Mouse (Mus musculus): Measurements from ENCODE around the gene Jdp2. TPM values are rescaled to one million over a fixed set of nuclear protein-coding genes. Genes with fewer than 3 reads are reported as not detected.

Gene Jdp2
- polyA plus RNA-seq, 1 experiment from 2014 or later = 0.31 TPM

DNA sequence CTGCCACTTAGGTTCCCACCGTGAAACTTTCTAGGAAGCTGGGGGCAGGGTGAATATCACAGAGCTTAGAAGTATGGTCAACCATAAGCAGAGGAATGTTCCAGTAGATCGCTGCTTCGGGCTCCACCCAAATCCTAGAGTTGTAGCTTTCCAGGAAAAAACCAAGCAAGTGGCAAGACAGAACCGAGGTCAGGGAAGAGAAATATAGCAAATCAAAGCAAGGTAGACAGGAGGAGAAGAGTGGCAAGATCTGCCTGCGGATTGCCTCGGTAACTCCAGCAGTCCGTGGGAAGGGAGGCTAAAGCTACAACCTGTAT, 88.3 kb downstream of the Jdp2 start:
- no peak overlapping the region for H3K27ac ChIP-seq (ENCODE audit: low read depth, low read length)
- H3K4me3 ChIP-seq (ENCODE audit: low read depth, low read length) = no peak overlapping the region
- H3K9me3 ChIP-seq (ENCODE audit: control insufficient read depth, low read length) = no peaks in the 10 kb centered on the region
- no peaks in the 10 kb centered on the region for H3K27me3 ChIP-seq (ENCODE audit: control insufficient read depth, insufficient read depth, low read length)
- no peaks in the 10 kb centered on the region for H3K36me3 ChIP-seq (ENCODE audit: control insufficient read depth, insufficient read depth, low read length)
- no peak for ATAC-seq (replicated peaks; ENCODE audit: low FRiP score)
- no peak overlapping the region for H3K4me2 ChIP-seq (ENCODE audit: low read depth, low read length, severe bottlenecking)
- no peak for DNase-seq (ENCODE audit: low spot score)
- H3K4me1 ChIP-seq (replicated peaks; ENCODE audit: control insufficient read depth, insufficient read depth, low read length) = no peaks in the 10 kb centered on the region
- no peak overlapping the region for H3K9ac ChIP-seq (ENCODE audit: low read length)
- WGBS = 86% methylated on average over 7 of the region's 7 CpGs

DNA sequence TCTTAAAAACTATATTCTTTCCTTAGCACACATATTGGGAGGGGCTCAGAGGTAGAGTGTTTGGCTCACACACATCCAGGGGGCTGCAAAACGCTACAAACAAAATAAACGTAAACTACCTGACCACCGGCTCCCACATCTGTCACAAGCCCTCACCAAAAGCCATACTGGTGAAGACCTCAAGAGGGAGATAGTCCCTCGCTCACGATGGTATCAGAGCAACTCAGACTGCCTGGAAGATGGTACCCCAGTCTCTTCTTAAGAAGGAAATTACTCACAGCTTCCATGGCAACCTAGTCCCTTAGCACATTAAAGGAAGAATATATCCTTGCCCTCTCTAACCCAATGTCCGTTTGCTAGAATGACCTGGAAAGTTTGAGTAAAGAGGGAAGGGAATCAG, 89.0 kb downstream of the Jdp2 start:
- no peak overlapping the region for H3K4me2 ChIP-seq (ENCODE audit: low read depth, low read length, severe bottlenecking)
- no peak overlapping the region for H3K4me3 ChIP-seq (ENCODE audit: low read depth, low read length)
- no peaks in the 10 kb centered on the region for H3K4me1 ChIP-seq (replicated peaks; ENCODE audit: control insufficient read depth, insufficient read depth, low read length)
- H3K9ac ChIP-seq (ENCODE audit: low read length) = no peak overlapping the region
- H3K9me3 ChIP-seq (ENCODE audit: control insufficient read depth, low read length) = no peaks in the 10 kb centered on the region
- 80% methylated on average over 6 of the region's 6 CpGs for WGBS
- no peaks in the 10 kb centered on the region for H3K27me3 ChIP-seq (ENCODE audit: control insufficient read depth, insufficient read depth, low read length)
- DNase-seq (ENCODE audit: low spot score) (no peak), ATAC-seq (replicated peaks; ENCODE audit: low FRiP score) (no peak)
- no peak overlapping the region for H3K27ac ChIP-seq (ENCODE audit: low read depth, low read length)
- no peaks in the 10 kb centered on the region for H3K36me3 ChIP-seq (ENCODE audit: control insufficient read depth, insufficient read depth, low read length)

Other genes starting within 250 kb of the Jdp2 start
- gene Tmed10, start 224.2 kb upstream of the Jdp2 start, polyA plus RNA-seq (2014; fragmentation: Nextera tagmentation; extraction: Ambion mirVana) = 229 and 244 TPM in 2 replicates
- gene Fos, start 125.1 kb upstream of the Jdp2 start, polyA plus RNA-seq (2014; fragmentation: Nextera tagmentation; extraction: Ambion mirVana) = 0.57 and 1.1 TPM in 2 replicates
- gene Batf, start 87.6 kb downstream of the Jdp2 start, polyA plus RNA-seq (2014; fragmentation: Nextera tagmentation; extraction: Ambion mirVana) = 1.3 and 1.5 TPM in 2 replicates
- gene Flvcr2, start 147.5 kb downstream of the Jdp2 start, polyA plus RNA-seq (2014; fragmentation: Nextera tagmentation; extraction: Ambion mirVana) = 0.84 and 1.0 TPM in 2 replicates
- 101 and 107 TPM in 2 replicates for gene Erg28, start 225.5 kb downstream of the Jdp2 start, polyA plus RNA-seq (2014; fragmentation: Nextera tagmentation; extraction: Ambion mirVana)
- gene Ttll5, start 225.6 kb downstream of the Jdp2 start, polyA plus RNA-seq (2014; fragmentation: Nextera tagmentation; extraction: Ambion mirVana) = 15.6 and 19.9 TPM in 2 replicates

Measured in forebrain, embryonic 11.5 days (tissue).